Mouse (Mus musculus) spleen, adult 2 months (tissue): ENCODE measurements around the gene Ube2j2. TPM values are rescaled to one million over a fixed set of nuclear protein-coding genes. Genes with fewer than 3 reads are reported as not detected.

Experiments used
- DNase-seq, 2 experiments: peaks; one replicate each; pipeline versions ENCODE4 v3.0.0 to v3.0.0-alpha.2; 2012 to 2021; ENCODE audit warnings: low spot score in 2 of 2, low read depth in 1 of 2
- H3K27ac ChIP-seq: fragments of 200-500 bp; 2 replicates; pipeline ENCODE4 v1.5.1; 2012; ENCODE audit warnings: low read length, inconsistent platforms; ENCODE audit not compliant: insufficient read depth
- H3K27me3 ChIP-seq: fragments of 200-500 bp; 2 replicates; pipeline ENCODE4 v1.6.1; 2012; ENCODE audit warnings: mild to moderate bottlenecking, moderate library complexity, low read length, inconsistent platforms; ENCODE audit not compliant: control insufficient read depth, insufficient read depth
- H3K36me3 ChIP-seq: fragments of 200-500 bp; 2 replicates; pipeline ENCODE4 v1.6.1; 2012; ENCODE audit warnings: mild to moderate bottlenecking, low read length, inconsistent platforms; ENCODE audit not compliant: control insufficient read depth, insufficient read depth
- H3K4me1 ChIP-seq: fragments of 200-500 bp; 2 replicates; pipeline ENCODE4 v1.6.1; 2011; ENCODE audit warnings: inconsistent platforms; ENCODE audit not compliant: control insufficient read depth, insufficient read depth, insufficient read length
- H3K4me3 ChIP-seq: fragments of 200-500 bp; 2 replicates; pipeline ENCODE4 v1.5.1; 2011; ENCODE audit warnings: mild to moderate bottlenecking, inconsistent platforms; ENCODE audit not compliant: insufficient read depth, insufficient read length; ENCODE audit errors: extremely low read depth
- CTCF ChIP-seq: fragments of 200-500 bp; IDR thresholded peaks from 2 replicates; pipeline ENCODE4 v1.5.1; 2011; ENCODE audit warnings: mild to moderate bottlenecking, inconsistent platforms; ENCODE audit not compliant: insufficient read depth, insufficient read length, insufficient replicate concordance; ENCODE audit errors: extremely low read depth
- POLR2A ChIP-seq: fragments of 200-500 bp; IDR thresholded peaks from 2 replicates; pipeline ENCODE4 v1.6.1; 2011; ENCODE audit warnings: low read depth, low read length, inconsistent platforms
- WGBS: fragments of 180-500 bp; shearing (Covaris S2); methylation state at CpG from one replicate; pipeline ENCODE4 v1.1.7; 2018; 5-methylcytosine and 5-hydroxymethylcytosine counted together
- polyA plus RNA-seq: library from polyadenylated mRNA; depleted of rRNA; stranded (reverse); fragments of >200 nt; gene quantifications from 2 replicates; pipeline ENCODE4 v1.2.3, GENCODE M21; 2012

Ube2j2 gene
- polyA plus RNA-seq, 1 experiment: 53.6 TPM

DNA sequence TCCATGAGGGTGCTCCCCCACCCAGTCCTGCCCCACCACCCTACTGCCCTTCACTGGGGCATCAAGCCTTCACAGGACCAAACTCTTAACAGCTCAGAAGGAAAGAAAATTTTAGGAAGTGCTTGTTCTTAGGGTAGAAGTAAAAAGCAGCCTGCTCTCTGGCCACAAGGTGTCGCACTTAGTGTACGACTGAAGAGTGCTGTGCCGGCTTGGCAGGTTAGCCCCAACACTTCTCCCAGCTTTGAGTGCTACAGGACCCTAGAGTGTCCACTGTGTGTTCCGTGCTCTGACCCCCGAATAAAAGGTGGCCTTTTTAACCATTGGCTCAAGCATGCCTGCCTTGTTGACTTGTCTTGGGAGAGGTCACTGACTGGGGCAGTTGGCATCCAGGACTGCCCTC is 15.6 kb downstream of the Ube2j2 start:
- DNase-seq: peak; percentile 61 to 73
- no peak overlapping the region for H3K4me3 ChIP-seq
- TF ChIP-seq POLR2A (no peak), CTCF (peak; percentile 79; the same call in 1 of the 2 replicates)
- peaks cover 24% of the 10 kb centered on the region for H3K36me3 ChIP-seq
- H3K4me1 ChIP-seq: peaks cover 5% of the 10 kb centered on the region
- H3K27ac ChIP-seq: no peak overlapping the region
- no peaks in the 10 kb centered on the region for H3K27me3 ChIP-seq
- WGBS: 3% methylated on average over 5 of the region's 5 CpGs

DNA sequence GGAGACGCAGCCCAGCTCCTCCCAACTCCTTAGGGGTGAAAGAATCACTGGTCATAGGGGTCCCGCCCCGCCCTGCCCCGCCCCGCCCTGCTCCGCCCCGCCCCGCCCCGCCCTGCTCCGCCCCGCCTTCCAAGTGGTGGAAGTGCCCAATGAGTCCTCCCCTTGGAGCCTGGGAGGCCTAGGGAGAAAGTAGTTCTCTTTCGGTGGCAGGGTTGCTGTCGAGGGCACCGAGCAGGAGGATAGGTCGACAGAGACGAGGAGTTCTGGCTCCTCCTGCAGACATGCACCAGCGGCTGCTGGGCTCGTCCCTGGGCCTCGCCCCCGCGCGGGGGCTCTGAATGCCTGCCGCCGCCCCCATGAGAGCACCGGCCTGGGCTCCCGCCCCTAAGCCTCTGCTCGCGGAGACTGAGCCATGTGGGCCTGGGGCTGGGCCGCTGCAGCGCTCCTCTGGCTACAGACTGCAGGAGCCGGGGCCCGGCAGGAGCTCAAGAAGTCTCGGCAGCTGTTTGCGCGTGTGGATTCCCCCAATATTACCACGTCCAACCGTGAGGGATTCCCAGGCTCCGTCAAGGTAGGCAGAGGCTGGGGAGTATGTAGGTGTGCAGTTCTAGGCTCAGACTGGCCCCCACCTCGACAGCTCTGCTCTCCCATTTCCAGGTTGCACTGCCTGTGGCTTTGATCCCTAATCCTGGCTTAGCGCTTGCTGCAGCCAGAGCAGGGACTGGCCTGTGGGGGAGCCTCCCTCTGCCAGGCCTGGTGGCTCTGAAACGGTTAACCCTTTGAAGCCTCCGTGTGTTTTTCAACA is 18.7 kb downstream of the Ube2j2 start, which contains the start of gene C1qtnf12:
C1qtnf12 (plus strand) TSS at position 152 of the 805 bp plus-strand sequence.
- no peaks in the 10 kb centered on the region for H3K27me3 ChIP-seq
- H3K4me3 ChIP-seq: peak within 1 kb of the TSS; percentile 59
- no peak for DNase-seq
- H3K4me1 ChIP-seq: peaks cover 5% of the 10 kb centered on the region
- TF ChIP-seq POLR2A (no peak), CTCF (no peak)
- H3K36me3 ChIP-seq: peaks cover 13% of the 10 kb centered on the region
- WGBS: 4% methylated on average over 32 of the region's 42 CpGs
- no peak within 1 kb of the TSS; the same call in 1 of the 2 replicates for H3K27ac ChIP-seq

DNA sequence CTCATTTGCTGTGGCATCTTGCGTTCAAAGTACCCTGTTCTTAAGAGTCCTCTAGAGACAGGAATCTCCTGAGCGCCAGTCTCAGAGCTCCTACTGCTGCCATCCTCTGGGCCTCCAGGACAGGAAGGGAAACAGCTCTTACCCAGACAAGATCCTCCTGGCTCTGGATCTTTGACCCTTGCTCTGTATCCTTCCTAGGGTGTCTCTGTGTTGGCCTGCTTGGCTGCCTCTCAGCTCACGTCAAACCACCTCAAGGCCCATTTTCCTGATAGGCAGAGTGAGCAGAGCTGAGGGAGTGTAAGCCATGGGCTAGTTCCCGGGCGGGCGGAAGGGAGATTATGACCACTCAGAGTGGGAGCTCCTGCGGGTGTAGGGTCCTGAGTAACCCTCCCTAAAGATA is 19.5 kb downstream of the Ube2j2 start:
- Histone ChIP-seq H3K4me3 (no peak overlapping the region), H3K36me3 (peaks cover 7% of the 10 kb centered on the region), H3K27ac (no peak overlapping the region), H3K27me3 (no peaks in the 10 kb centered on the region), H3K4me1 (peaks cover 5% of the 10 kb centered on the region)
- DNase-seq: no peak
- TF ChIP-seq CTCF: no peak
- TF ChIP-seq POLR2A: no peak
- 83% methylated on average over 7 of the region's 7 CpGs for WGBS

DNA sequence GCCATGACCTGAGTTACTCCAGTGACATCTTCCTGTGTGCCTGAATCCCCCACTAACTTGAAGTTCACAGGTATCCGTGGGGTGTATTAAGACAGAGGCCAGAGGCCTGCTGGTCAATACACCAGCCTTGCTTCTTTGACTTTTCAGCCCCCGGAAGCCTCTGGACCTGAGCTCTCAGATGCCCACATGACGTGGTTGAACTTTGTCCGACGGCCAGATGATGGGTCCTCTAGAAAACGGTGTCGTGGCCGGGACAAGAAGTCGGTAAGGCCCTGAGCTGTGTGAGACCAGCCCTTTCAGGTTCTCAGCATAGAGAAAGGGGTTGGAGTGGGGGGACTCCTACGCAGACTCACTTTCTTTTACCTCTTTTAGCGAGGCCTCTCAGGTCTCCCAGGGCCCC is 20.8 kb downstream of the Ube2j2 start:
- H3K27me3 ChIP-seq: no peaks in the 10 kb centered on the region
- H3K27ac ChIP-seq: no peak overlapping the region
- DNase-seq: no peak
- no peak for TF ChIP-seq CTCF
- no peak for TF ChIP-seq POLR2A
- peaks cover 4% of the 10 kb centered on the region for H3K36me3 ChIP-seq
- WGBS: 91% methylated on average over 11 of the region's 11 CpGs
- no peak overlapping the region for H3K4me3 ChIP-seq
- peaks cover 5% of the 10 kb centered on the region for H3K4me1 ChIP-seq

DNA sequence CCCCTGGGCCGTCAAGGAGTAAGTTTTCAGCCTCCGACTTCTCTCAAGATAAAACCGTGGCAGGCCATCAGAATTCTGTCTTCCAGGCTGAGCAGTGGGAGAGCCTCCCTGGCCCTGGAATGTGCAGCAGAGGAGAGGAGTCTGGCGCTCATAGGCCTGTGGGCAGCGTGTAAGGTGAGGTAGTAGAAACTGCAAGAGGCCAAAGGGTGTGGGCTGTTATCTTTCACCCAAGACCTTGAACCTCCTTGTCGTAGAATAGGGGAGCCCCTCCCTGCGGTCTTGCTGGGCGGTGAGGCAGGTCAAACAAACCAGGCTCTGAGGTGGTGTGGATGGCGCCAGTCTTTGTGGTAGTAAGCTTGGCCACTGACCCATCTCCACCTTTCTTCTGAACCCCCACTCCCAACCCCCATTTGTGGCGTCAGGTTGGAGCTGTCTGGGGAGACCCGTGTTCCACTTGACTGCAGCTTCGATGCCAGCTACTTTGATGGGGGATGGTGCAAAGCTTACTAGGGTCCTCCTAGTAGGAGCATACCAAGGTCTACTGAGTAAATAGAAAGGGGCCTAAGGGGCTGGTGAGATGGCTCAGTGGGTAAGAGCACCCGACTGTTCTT is 25.5 kb downstream of the Ube2j2 start:
- no peak overlapping the region for H3K27ac ChIP-seq
- DNase-seq: no peak
- 86% methylated on average over 13 of the region's 13 CpGs for WGBS

DNA sequence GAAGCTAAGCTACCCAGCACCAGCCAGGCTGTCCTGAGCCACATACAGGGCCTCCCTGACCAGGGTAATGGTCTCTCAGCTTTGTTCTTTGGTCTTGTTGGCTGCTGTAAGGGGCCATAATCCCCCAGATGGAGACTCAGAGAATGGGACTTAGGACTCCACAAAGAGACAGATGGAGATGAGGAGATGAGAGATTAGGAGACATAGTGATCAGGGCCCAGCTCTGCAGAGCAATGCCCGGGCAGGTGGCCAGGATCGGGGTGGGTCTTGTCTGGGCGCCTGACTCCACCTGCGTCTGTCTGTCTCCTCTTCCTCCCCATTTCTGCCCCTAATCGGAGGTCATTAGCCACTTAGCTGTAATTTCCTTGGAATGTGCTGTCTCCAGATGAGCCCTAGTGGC is 26.7 kb downstream of the Ube2j2 start:
- Histone ChIP-seq H3K36me3 (peaks cover 1% of the 10 kb centered on the region), H3K27me3 (no peaks in the 10 kb centered on the region), H3K27ac (no peak overlapping the region), H3K4me1 (no peaks in the 10 kb centered on the region), H3K4me3 (no peak overlapping the region)
- WGBS: 81% methylated on average over 5 of the region's 5 CpGs
- TF ChIP-seq CTCF (no peak), POLR2A (no peak)
- no peak for DNase-seq

More for the DNA sequence above, 25.5 kb downstream of the Ube2j2 start:
- TF ChIP-seq POLR2A (no peak), CTCF (no peak)
- H3K4me1 ChIP-seq: no peaks in the 10 kb centered on the region
- peaks cover 4% of the 10 kb centered on the region for H3K36me3 ChIP-seq
- no peaks in the 10 kb centered on the region for H3K27me3 ChIP-seq
- no peak overlapping the region for H3K4me3 ChIP-seq
